Mouse (Mus musculus) left cerebral cortex, adult 18-20 months (tissue): Measurements from ENCODE around the gene Itm2b. TPM values are rescaled to one million over a fixed set of nuclear protein-coding genes. Genes with fewer than 3 reads are reported as not detected.

Source experiments
- DNase-seq, 2 experiments: peaks; one replicate each; pipeline ENCODE4 v3.0.0; 2021 to 2022; ENCODE audit warnings: low spot score in 2 of 2, mixed read lengths in 1 of 2
- total RNA-seq, 2 experiments: library from RNA; stranded (reverse); gene quantifications; 2 replicates each; pipeline ENCODE4 v1.2.3; 2021

The Itm2b gene
- total RNA-seq, 2 experiments from 2014 or later = 780 to 834 TPM

GRCm38 (mm10) chr14:73370078-73370670 lies 14.9 kb downstream of the Itm2b start:
- no peak for DNase-seq

- DNase-seq = no peak
Measured at GRCm38 (mm10) chr14:73369634-73370033, 15.5 kb downstream of the Itm2b start.

GRCm38 (mm10) chr14:73368966-73369365 lies 16.1 kb downstream of the Itm2b start:
- no peak for DNase-seq

- DNase-seq = no peak
Measured at GRCm38 (mm10) chr14:73368221-73368620, 16.9 kb downstream of the Itm2b start.

- peak in 1 of 2 experiments; percentile 36 for DNase-seq
Measured at GRCm38 (mm10) chr14:73366278-73366677, 18.8 kb downstream of the Itm2b start.

- DNase-seq = no peak
Measured at GRCm38 (mm10) chr14:73363782-73364181, 21.3 kb downstream of the Itm2b start.

GRCm38 (mm10) chr14:73354700-73355099 lies 30.4 kb downstream of the Itm2b start:
- no peak for DNase-seq

GRCm38 (mm10) chr14:73351118-73351517 lies 34.0 kb downstream of the Itm2b start:
- no peak for DNase-seq

- no peak for DNase-seq
Measured at GRCm38 (mm10) chr14:73350029-73350428, 35.1 kb downstream of the Itm2b start.

- no peak for DNase-seq
Measured at GRCm38 (mm10) chr14:73349061-73349670, 35.9 kb downstream of the Itm2b start.

- DNase-seq = no peak
Measured at GRCm38 (mm10) chr14:73347302-73347701, 37.8 kb downstream of the Itm2b start.

GRCm38 (mm10) chr14:73345614-73346013 lies 39.5 kb downstream of the Itm2b start:
- DNase-seq = no peak

- no peak for DNase-seq
Measured at GRCm38 (mm10) chr14:73340051-73340755, 44.9 kb downstream of the Itm2b start.

GRCm38 (mm10) chr14:73339615-73340014 lies 45.5 kb downstream of the Itm2b start:
- DNase-seq = no peak

GRCm38 (mm10) chr14:73336316-73337080 lies 48.6 kb downstream of the Itm2b start:
- no peak for DNase-seq

- DNase-seq = peak; percentile 12 to 28
Measured at GRCm38 (mm10) chr14:73334926-73335805, 49.9 kb downstream of the Itm2b start.

- DNase-seq = no peak
Measured at GRCm38 (mm10) chr14:73333880-73334279, 51.2 kb downstream of the Itm2b start.

- DNase-seq = no peak
Measured at GRCm38 (mm10) chr14:73331386-73331785, 53.7 kb downstream of the Itm2b start.

- no peak for DNase-seq
Measured at GRCm38 (mm10) chr14:73329871-73330270, 55.2 kb downstream of the Itm2b start.

GRCm38 (mm10) chr14:73326511-73326910 lies 58.6 kb downstream of the Itm2b start:
- no peak for DNase-seq
